Mouse (Mus musculus) heart, adult 2 months (tissue): ENCODE data around the gene Schip1.

Source experiments
- CTCF ChIP-seq: fragments of 200-600 bp; IDR thresholded peaks from 2 replicates; pipeline ENCODE4 v1.8.1; 2022; ENCODE audit warnings: antibody characterized with exemption, mild to moderate bottlenecking, moderate library complexity
- EP300 ChIP-seq: fragments of 200-500 bp; IDR thresholded peaks from 2 replicates; pipeline ENCODE4 v1.6.1; 2011; ENCODE audit warnings: low read depth, low read length, control low read depth; ENCODE audit not compliant: insufficient read depth
- POLR2A ChIP-seq: fragments of 200-500 bp; IDR thresholded peaks from 2 replicates; pipeline ENCODE4 v1.6.1; 2011; ENCODE audit warnings: mild to moderate bottlenecking, low read depth, low read length, control low read depth; ENCODE audit not compliant: insufficient read depth

- TF ChIP-seq CTCF (no peak), EP300 (no peak), POLR2A (no peak)
Measured at GRCm38 (mm10) chr3:68544811-68545210, 480.2 kb downstream of the Schip1 start.
